ENCODE assay signal across 10 mouse cellular contexts in genomic region chr4:83976067-83976466, GRCm38 (mm10).
A peak's percentile ranks its signal among the peaks of the same experiment; 100 is the strongest.
DNase-seq lines count a peak whose midpoint lies in the region; ATAC-seq and TF ChIP-seq lines count a peak whose summit lies in the region.
"Had no signal": no experiment of that assay in that cellular context is flagged by ENCODE, and none has a peak within 500 bp of the region (broad histone marks: within the 10 kb centered on the region; RNA-seq: fewer than 3 reads in every experiment).

No protein-coding gene starts in this region.

- 39% methylated on average over 12 of the region's 12 CpGs for WGBS in lung, embryonic 16.5 days
- WGBS in lung, postnatal 0 days: 40% methylated on average over 12 of the region's 12 CpGs
- WGBS in limb, embryonic 10.5 days: 21% methylated on average over 12 of the region's 12 CpGs
- 37% methylated on average over 12 of the region's 12 CpGs for WGBS in stomach, embryonic 15.5 days

- H3K27me3 ChIP-seq in lung, embryonic 16.5 days (ENCODE audit: control insufficient read depth, insufficient read depth, low read depth, low read length): no peaks in the 10 kb centered on the region
- no peaks in the 10 kb centered on the region for H3K27me3 ChIP-seq in lung, postnatal 0 days (replicated peaks; ENCODE audit: insufficient read depth, low read length)
- no peaks in the 10 kb centered on the region for H3K27me3 ChIP-seq in limb, embryonic 10.5 days (ENCODE audit: low read depth, poor library complexity, severe bottlenecking)
- no peaks in the 10 kb centered on the region for H3K27me3 ChIP-seq in stomach, embryonic 15.5 days (replicated peaks)
- H3K27me3 ChIP-seq: liver, embryonic 13.5 days had no signal

- no peak overlapping the region for H3K4me2 ChIP-seq in lung, embryonic 16.5 days (ENCODE audit: low read depth, low read length)
- H3K4me2 ChIP-seq in lung, postnatal 0 days (replicated peaks; ENCODE audit: low read depth, low read length): no peak overlapping the region
- peak overlapping the region; percentile 24; the same call in 1 of the 2 replicates for H3K4me2 ChIP-seq in stomach, embryonic 15.5 days
- H3K4me2 ChIP-seq: liver, embryonic 13.5 days had no signal

- no peak for TF ChIP-seq EP300 in lung, postnatal 0 days (IDR thresholded peaks at IDR 0.05)

- H3K9me3 ChIP-seq in lung, embryonic 16.5 days (ENCODE audit: control insufficient read depth, low read length): no peaks in the 10 kb centered on the region
- no peaks in the 10 kb centered on the region for H3K9me3 ChIP-seq in lung, postnatal 0 days (ENCODE audit: low read length)
- H3K9me3 ChIP-seq in limb, embryonic 10.5 days (replicated peaks): no peaks in the 10 kb centered on the region
- no peaks in the 10 kb centered on the region for H3K9me3 ChIP-seq in stomach, embryonic 15.5 days
- H3K9me3 ChIP-seq: liver, embryonic 13.5 days had no signal

- H3K36me3 ChIP-seq in lung, embryonic 16.5 days (ENCODE audit: control insufficient read depth, insufficient read depth, low read length): no peaks in the 10 kb centered on the region
- H3K36me3 ChIP-seq in lung, postnatal 0 days (ENCODE audit: insufficient read depth, low read length): no peaks in the 10 kb centered on the region
- H3K36me3 ChIP-seq in limb, embryonic 10.5 days: no peaks in the 10 kb centered on the region
- no peaks in the 10 kb centered on the region for H3K36me3 ChIP-seq in stomach, embryonic 15.5 days
- H3K36me3 ChIP-seq: liver, embryonic 13.5 days had no signal

- H3K4me3 ChIP-seq in gastrocnemius, adult 2 months: no peak overlapping the region
- no peak overlapping the region for H3K4me3 ChIP-seq in lung, embryonic 16.5 days (ENCODE audit: low read length)
- no peak overlapping the region for H3K4me3 ChIP-seq in lung, postnatal 0 days (ENCODE audit: low read depth, low read length)
- peak overlapping the region; percentile 29 for H3K4me3 ChIP-seq in limb, embryonic 10.5 days
- H3K4me3 ChIP-seq in stomach, embryonic 15.5 days (replicated peaks): no peak overlapping the region
- H3K4me3 ChIP-seq: liver, embryonic 13.5 days had no signal

- H3K9ac ChIP-seq in lung, embryonic 16.5 days (ENCODE audit: low read length): no peak overlapping the region
- H3K9ac ChIP-seq in lung, postnatal 0 days (replicated peaks; ENCODE audit: low read depth): no peak overlapping the region
- H3K9ac ChIP-seq in stomach, embryonic 15.5 days: no peak overlapping the region
- H3K9ac ChIP-seq: liver, embryonic 13.5 days had no signal

- TF ChIP-seq CTCF in gastrocnemius, adult 2 months (IDR thresholded peaks at IDR 0.05): no peak
- TF ChIP-seq CTCF in lung, postnatal 0 days (IDR thresholded peaks at IDR 0.05): no peak

- peak; percentile 30 for DNase-seq in gastrocnemius, postnatal 14 days
- DNase-seq in gastrocnemius, adult 2 months: no peak
- no peak for DNase-seq in lung, postnatal 0 days (ENCODE audit: low spot score)
- peak; percentile 70 for DNase-seq in limb, embryonic 10.5 days (ENCODE audit: low spot score)
- DNase-seq in adrenal gland, adult 18-20 months (ENCODE audit: low spot score in 2 of 2): no peak
- DNase-seq in left cerebral cortex, postnatal 14 days (ENCODE audit: low spot score in 2 of 2): no peak
- DNase-seq: cerebellum, postnatal 36 days; liver, embryonic 13.5 days had no signal

- H3K4me1 ChIP-seq in lung, embryonic 16.5 days (replicated peaks; ENCODE audit: control insufficient read depth, insufficient read depth, low read length): peaks cover 8% of the 10 kb centered on the region
- no peaks in the 10 kb centered on the region for H3K4me1 ChIP-seq in lung, postnatal 0 days (ENCODE audit: insufficient read depth, low read depth, low read length)
- peaks cover 34% of the 10 kb centered on the region for H3K4me1 ChIP-seq in limb, embryonic 10.5 days
- peaks cover 8% of the 10 kb centered on the region for H3K4me1 ChIP-seq in stomach, embryonic 15.5 days
- H3K4me1 ChIP-seq: liver, embryonic 13.5 days had no signal

- ATAC-seq in lung, embryonic 16.5 days (ENCODE audit: low read depth): peak; percentile 66
- ATAC-seq in lung, postnatal 0 days: no peak
- ATAC-seq in stomach, embryonic 15.5 days (ENCODE audit: insufficient read depth, low FRiP score, low read depth): peak; percentile 73

- no peak overlapping the region for H3K27ac ChIP-seq in gastrocnemius, adult 2 months
- H3K27ac ChIP-seq in lung, embryonic 16.5 days (ENCODE audit: low read length): no peak overlapping the region
- no peak overlapping the region for H3K27ac ChIP-seq in lung, postnatal 0 days (ENCODE audit: low read length)
- H3K27ac ChIP-seq in limb, embryonic 10.5 days: peak overlapping the region; percentile 72
- H3K27ac ChIP-seq in stomach, embryonic 15.5 days: peak overlapping the region; percentile 54; the same call in 1 of the 2 replicates
- H3K27ac ChIP-seq: liver, embryonic 13.5 days had no signal

- intact Hi-C loops in gastrocnemius, postnatal 14 days (cut with DNase I; ENCODE audit: low total_unique reads): no loop called here
- intact Hi-C loops in gastrocnemius, adult 2 months (cut with DNase I): loop anchor here (5.0 kb wide), 1 partner anchor 36 kb away; no protein-coding TSS in a partner anchor
- intact Hi-C loops in left cerebral cortex, postnatal 14 days (cut with DNase I): no loop called here

Comparison
In these comparisons a context has a peak if more than half of its experiments do, and no peak if none do; other contexts are left out.
1. DNase-seq: peak in gastrocnemius, postnatal 14 days (single experiment) and limb, embryonic 10.5 days (single experiment); none in gastrocnemius, adult 2 months (single experiment), lung, postnatal 0 days (single experiment), adrenal gland, adult 18-20 months (0 of 2) and left cerebral cortex, postnatal 14 days (0 of 2).
2. H3K27ac ChIP-seq: peak in limb, embryonic 10.5 days (single experiment) and stomach, embryonic 15.5 days (single experiment); none in gastrocnemius, adult 2 months (single experiment), lung, embryonic 16.5 days (single experiment) and lung, postnatal 0 days (single experiment).